Mouse (Mus musculus) G1E (cell line): Measurements from ENCODE around the gene Vmn2r63.

Experiments
- CTCF ChIP-seq: IDR thresholded peaks from 2 replicates; pipeline ENCODE4 v1.5.1; 2012; ENCODE audit warnings: low read depth, low read length, inconsistent platforms, mixed read lengths
- TAL1 ChIP-seq: conservative IDR thresholded peaks from 2 replicates; pipeline ENCODE4 v1.6.1; 2012; ENCODE audit warnings: low read depth, low read length, inconsistent platforms, mixed read lengths

DNA sequence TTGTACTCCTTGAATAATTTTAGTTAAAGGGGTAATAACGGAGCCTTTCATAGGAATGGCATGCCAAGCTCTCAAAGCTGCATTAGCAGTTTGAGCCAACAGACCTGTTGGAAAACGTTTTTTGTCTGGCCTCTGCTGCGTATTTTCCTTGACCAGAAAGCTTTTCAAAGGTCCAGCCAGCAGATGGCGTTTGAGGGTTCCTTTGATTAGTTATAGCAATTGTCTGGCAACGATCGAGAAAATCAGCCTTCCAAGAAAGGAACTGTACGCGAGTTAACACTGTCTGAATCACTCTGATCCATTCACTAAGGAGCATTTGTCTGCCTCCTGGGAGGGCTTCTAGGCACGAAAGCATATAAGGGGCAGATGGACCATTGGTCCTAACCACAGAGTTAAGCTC, 31.6 kb upstream of the Vmn2r63 start:
- no peak for TF ChIP-seq TAL1
- TF ChIP-seq CTCF, result no peak
